Mouse (Mus musculus) testis, adult 2 months (tissue): ENCODE results near the gene Lrrc8b.

Experiments used
- CTCF ChIP-seq: fragments of 200-500 bp; IDR thresholded peaks from 2 replicates; pipeline ENCODE4 v1.5.1; 2012; ENCODE audit warnings: low read depth, mild to moderate bottlenecking, inconsistent platforms, low read length, moderate library complexity; ENCODE audit not compliant: control insufficient read depth, insufficient read depth, insufficient replicate concordance
- POLR2A ChIP-seq: fragments of 200-500 bp; IDR thresholded peaks from 2 replicates; pipeline ENCODE4 v1.6.1; 2012; ENCODE audit warnings: low read depth, mild to moderate bottlenecking, inconsistent platforms, low read length, moderate library complexity; ENCODE audit not compliant: control insufficient read depth

DNA sequence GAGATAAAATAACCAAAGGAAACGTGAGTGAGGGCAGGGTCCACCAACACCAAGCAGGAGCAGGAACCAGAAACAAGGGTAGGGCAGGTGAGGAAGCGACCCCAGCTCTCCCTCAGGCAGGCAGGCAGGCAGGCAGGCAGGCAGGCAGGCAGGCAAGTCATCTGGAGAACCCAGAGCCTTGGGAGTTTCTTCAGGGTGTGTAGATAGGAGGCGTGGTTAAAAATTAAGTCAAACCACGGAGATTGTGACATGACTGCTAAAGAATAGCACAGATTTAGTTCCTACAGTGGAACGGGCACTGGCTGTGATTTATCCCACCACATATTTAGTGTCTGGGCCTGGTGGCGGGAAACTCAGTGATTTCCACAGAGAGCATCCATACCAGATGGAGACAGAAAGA lies 30.1 kb downstream of the Lrrc8b start:
- TF ChIP-seq POLR2A (no peak), CTCF (no peak)
